Mouse (Mus musculus): Measurements from ENCODE around the gene Psmc3ip. TPM values are rescaled to one million over a fixed set of nuclear protein-coding genes. Genes with fewer than 3 reads are reported as not detected.

Psmc3ip gene
- polyA plus RNA-seq (2015; fragmentation: Nextera tagmentation; extraction: Ambion mirVana), result 35.1 and 37.5 TPM in 2 replicates

- WGBS, result under 1% methylated on average over 43 of the region's 43 CpGs
- H3K4me1 ChIP-seq, result peaks cover 16% of the 10 kb centered on the region
These were observed at the start of gene Psmc3ip for GRCm38 (mm10) chr11:101095314-101096024. Gene Psmc3ip, minus strand, starts transcription at chr11:101095436.

GRCm38 (mm10) chr11:101143338-101144225, 48.3 kb upstream of the Psmc3ip start:
- Histone ChIP-seq H3K4me1 (peaks cover 20% of the 10 kb centered on the region), H3K4me2 (peak overlapping the region; percentile 57), H3K27ac (no peak overlapping the region), H3K9ac (no peak overlapping the region), H3K9me3 (no peaks in the 10 kb centered on the region), H3K36me3 (no peaks in the 10 kb centered on the region), H3K4me3 (peak overlapping the region; percentile 31), H3K27me3 (no peaks in the 10 kb centered on the region)
- peak; percentile 40; the same call in 1 of the 2 replicates for ATAC-seq (ENCODE audit: borderline replicate concordance, extremely low read depth, low FRiP score, low TSS enrichment)
- 15% methylated on average over 18 of the region's 19 CpGs for WGBS

More at GRCm38 (mm10) chr11:101095314-101096024, at the start of gene Psmc3ip:
- Histone ChIP-seq H3K9me3 (no peaks in the 10 kb centered on the region), H3K27ac (peak within 1 kb of the TSS; percentile 89), H3K27me3 (no peaks in the 10 kb centered on the region), H3K4me2 (peak within 1 kb of the TSS; percentile 89), H3K9ac (peak within 1 kb of the TSS; percentile 67), H3K36me3 (peaks cover 75% of the 10 kb centered on the region), H3K4me3 (peak within 1 kb of the TSS; percentile 69)
- peak; percentile 94 for ATAC-seq (ENCODE audit: borderline replicate concordance, extremely low read depth, low FRiP score, low TSS enrichment)

GRCm38 (mm10) chr11:101142215-101142967, 47.2 kb upstream of the Psmc3ip start:
- Histone ChIP-seq H3K36me3 (no peaks in the 10 kb centered on the region), H3K9ac (no peak overlapping the region), H3K27me3 (no peaks in the 10 kb centered on the region), H3K4me1 (peaks cover 22% of the 10 kb centered on the region), H3K9me3 (no peaks in the 10 kb centered on the region), H3K4me2 (no peak overlapping the region), H3K27ac (no peak overlapping the region), H3K4me3 (no peak overlapping the region)
- ATAC-seq (ENCODE audit: borderline replicate concordance, extremely low read depth, low FRiP score, low TSS enrichment), result no peak
- 79% methylated on average over 10 of the region's 10 CpGs for WGBS

GRCm38 (mm10) chr11:101141088-101141487, 45.9 kb upstream of the Psmc3ip start:
- no peak for ATAC-seq (ENCODE audit: borderline replicate concordance, extremely low read depth, low FRiP score, low TSS enrichment)
- no peaks in the 10 kb centered on the region for H3K36me3 ChIP-seq
- no peak overlapping the region for H3K4me2 ChIP-seq
- H3K9me3 ChIP-seq, result no peaks in the 10 kb centered on the region
- WGBS, result 77% methylated on average over 8 of the region's 8 CpGs
- H3K27ac ChIP-seq, result no peak overlapping the region
- no peaks in the 10 kb centered on the region for H3K27me3 ChIP-seq
- H3K4me1 ChIP-seq, result peaks cover 28% of the 10 kb centered on the region
- H3K4me3 ChIP-seq, result no peak overlapping the region
- no peak overlapping the region for H3K9ac ChIP-seq

- peak overlapping the region; percentile 25; the same call in 1 of the 2 replicates for H3K9ac ChIP-seq
- peaks cover 28% of the 10 kb centered on the region for H3K4me1 ChIP-seq
- peak overlapping the region; percentile 31 for H3K4me3 ChIP-seq
- no peaks in the 10 kb centered on the region for H3K36me3 ChIP-seq
- no peaks in the 10 kb centered on the region for H3K27me3 ChIP-seq
- WGBS, result 30% methylated on average over 27 of the region's 27 CpGs
- no peak for ATAC-seq (ENCODE audit: borderline replicate concordance, extremely low read depth, low FRiP score, low TSS enrichment)
- peak overlapping the region; percentile 55 for H3K27ac ChIP-seq
- H3K4me2 ChIP-seq, result peak overlapping the region; percentile 57
- H3K9me3 ChIP-seq, result no peaks in the 10 kb centered on the region
These were observed 45.1 kb upstream of the Psmc3ip start for GRCm38 (mm10) chr11:101140164-101140819.

DNA sequence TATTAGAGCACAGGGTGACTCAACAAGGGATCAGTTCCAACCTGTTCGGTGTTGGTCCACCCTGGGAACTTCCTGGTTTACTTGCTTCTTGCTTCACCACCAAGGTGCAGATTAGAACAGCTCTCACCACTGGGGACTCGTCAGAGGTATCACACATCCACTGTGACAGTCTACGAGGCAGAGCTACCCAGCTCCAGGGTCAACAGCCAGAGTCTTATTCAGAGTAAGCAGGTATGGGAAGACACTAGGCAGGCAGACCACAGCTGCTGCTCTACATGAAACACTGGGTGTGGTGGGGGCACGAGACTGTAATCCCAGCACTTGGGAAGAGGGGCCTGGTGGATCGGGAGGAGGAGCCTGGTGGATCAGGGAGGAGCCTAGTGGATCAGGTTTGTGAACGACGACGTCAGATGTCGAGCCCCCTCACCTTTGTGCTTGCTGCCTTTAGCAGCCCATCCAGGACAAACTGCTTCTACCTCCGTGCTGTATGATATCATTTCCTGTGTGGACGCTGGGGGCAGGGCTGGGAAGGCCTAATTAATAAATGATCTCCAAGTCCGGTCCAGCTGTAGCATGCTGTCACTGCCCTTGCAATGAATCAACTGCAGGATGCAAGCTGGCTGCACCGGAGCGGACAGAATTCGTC, 43.4 kb upstream of the Psmc3ip start:
- Histone ChIP-seq H3K4me1 (peaks cover 24% of the 10 kb centered on the region), H3K27ac (no peak overlapping the region), H3K9me3 (no peaks in the 10 kb centered on the region), H3K36me3 (no peaks in the 10 kb centered on the region), H3K4me3 (no peak overlapping the region), H3K27me3 (no peaks in the 10 kb centered on the region), H3K9ac (no peak overlapping the region), H3K4me2 (peak overlapping the region; percentile 29)
- peak; percentile 42; the same call in 1 of the 2 replicates for ATAC-seq (ENCODE audit: borderline replicate concordance, extremely low read depth, low FRiP score, low TSS enrichment)
- 19% methylated on average over 15 of the region's 15 CpGs for WGBS

- ATAC-seq (ENCODE audit: borderline replicate concordance, extremely low read depth, low FRiP score, low TSS enrichment), result no peak
- WGBS, result 66% methylated on average over 7 of the region's 7 CpGs
- Histone ChIP-seq H3K27me3 (no peaks in the 10 kb centered on the region), H3K27ac (peak overlapping the region; percentile 39), H3K9me3 (no peaks in the 10 kb centered on the region), H3K36me3 (no peaks in the 10 kb centered on the region), H3K9ac (no peak overlapping the region), H3K4me2 (no peak overlapping the region), H3K4me3 (no peak overlapping the region), H3K4me1 (peaks cover 20% of the 10 kb centered on the region)
These were observed 41.8 kb upstream of the Psmc3ip start for GRCm38 (mm10) chr11:101137000-101137399.

GRCm38 (mm10) chr11:101134217-101134865, 39.1 kb upstream of the Psmc3ip start:
- no peak overlapping the region for H3K27ac ChIP-seq
- ATAC-seq (ENCODE audit: borderline replicate concordance, extremely low read depth, low FRiP score, low TSS enrichment), result no peak
- peaks cover 15% of the 10 kb centered on the region for H3K4me1 ChIP-seq
- H3K4me2 ChIP-seq, result no peak overlapping the region
- no peaks in the 10 kb centered on the region for H3K27me3 ChIP-seq
- 75% methylated on average over 13 of the region's 13 CpGs for WGBS
- H3K36me3 ChIP-seq, result no peaks in the 10 kb centered on the region
- no peak overlapping the region for H3K4me3 ChIP-seq
- no peaks in the 10 kb centered on the region for H3K9me3 ChIP-seq
- no peak overlapping the region for H3K9ac ChIP-seq

- H3K4me3 ChIP-seq, result no peak overlapping the region
- 43% methylated on average over 12 of the region's 12 CpGs for WGBS
- no peaks in the 10 kb centered on the region for H3K9me3 ChIP-seq
- ATAC-seq (ENCODE audit: borderline replicate concordance, extremely low read depth, low FRiP score, low TSS enrichment), result 0 out of 2 replicates have a peak, but pooled peaks have one; percentile 19
- H3K36me3 ChIP-seq, result no peaks in the 10 kb centered on the region
- peaks cover 9% of the 10 kb centered on the region for H3K4me1 ChIP-seq
- no peak overlapping the region for H3K4me2 ChIP-seq
- H3K9ac ChIP-seq, result no peak overlapping the region
- H3K27me3 ChIP-seq, result no peaks in the 10 kb centered on the region
- no peak overlapping the region for H3K27ac ChIP-seq
These were observed 37.8 kb upstream of the Psmc3ip start for GRCm38 (mm10) chr11:101133037-101133436.

GRCm38 (mm10) chr11:101131701-101132100, 36.5 kb upstream of the Psmc3ip start:
- H3K4me1 ChIP-seq, result peaks cover 4% of the 10 kb centered on the region
- H3K27ac ChIP-seq, result no peak overlapping the region
- WGBS, result 88% methylated on average over 6 of the region's 6 CpGs
- no peaks in the 10 kb centered on the region for H3K27me3 ChIP-seq
- H3K9ac ChIP-seq, result no peak overlapping the region
- no peak for ATAC-seq (ENCODE audit: borderline replicate concordance, extremely low read depth, low FRiP score, low TSS enrichment)
- no peak overlapping the region for H3K4me2 ChIP-seq
- no peaks in the 10 kb centered on the region for H3K9me3 ChIP-seq
- H3K4me3 ChIP-seq, result no peak overlapping the region
- peaks cover 2% of the 10 kb centered on the region for H3K36me3 ChIP-seq
